11 mouse cellular contexts compared by ENCODE assay signal in genomic region chr16:44551491-44551890, GRCm38 (mm10). TPM values are rescaled to one million over a fixed set of nuclear protein-coding genes. Genes with fewer than 3 reads are reported as not detected.
DNase-seq lines count a peak whose midpoint lies in the region; ATAC-seq and TF ChIP-seq lines count a peak whose summit lies in the region.
"Had no signal": no experiment of that assay in that cellular context is flagged by ENCODE, and none has a peak within 500 bp of the region (broad histone marks: within the 10 kb centered on the region; RNA-seq: fewer than 3 reads in every experiment).

No protein-coding gene starts in this region.

- H3K4me3 ChIP-seq in lung, embryonic 16.5 days (ENCODE audit: low read length) = no peak overlapping the region
- H3K4me3 ChIP-seq in forebrain, embryonic 12.5 days (replicated peaks) = no peak overlapping the region
- no peak overlapping the region for H3K4me3 ChIP-seq in hindbrain, postnatal 0 days (ENCODE audit: low read length)
- H3K4me3 ChIP-seq in neural tube, embryonic 14.5 days (ENCODE audit: low read depth, low read length) = no peak overlapping the region
- H3K4me3 ChIP-seq: myocyte had no signal

- DNase-seq in lung, adult 18-20 months = no peak
- peak; percentile 65 for DNase-seq in hindbrain, postnatal 0 days (ENCODE audit: low spot score)
- DNase-seq in gastrocnemius, postnatal 4 days (ENCODE audit: low spot score in 2 of 2) = no peak
- no peak for DNase-seq in left cerebral cortex, adult 8-10 months (ENCODE audit: low spot score in 2 of 2)
- DNase-seq: gastrocnemius, postnatal 25 days; heart, postnatal 10 days; lung, postnatal 14 days had no signal

- no peaks in the 10 kb centered on the region for H3K27me3 ChIP-seq in lung, embryonic 16.5 days (ENCODE audit: control insufficient read depth, insufficient read depth, low read depth, low read length)
- no peaks in the 10 kb centered on the region for H3K27me3 ChIP-seq in forebrain, embryonic 12.5 days
- no peaks in the 10 kb centered on the region for H3K27me3 ChIP-seq in hindbrain, postnatal 0 days (ENCODE audit: insufficient read depth, low read length)
- no peaks in the 10 kb centered on the region for H3K27me3 ChIP-seq in neural tube, embryonic 14.5 days (ENCODE audit: control insufficient read depth, insufficient read depth, low read length)

- WGBS in lung, embryonic 16.5 days = 40% methylated on average over 5 of the region's 5 CpGs
- WGBS in forebrain, embryonic 12.5 days = 32% methylated on average over 5 of the region's 5 CpGs
- WGBS in hindbrain, postnatal 0 days = 21% methylated on average over 5 of the region's 5 CpGs
- WGBS in neural tube, embryonic 14.5 days = 46% methylated on average over 5 of the region's 5 CpGs

- no peak overlapping the region for H3K4me2 ChIP-seq in lung, embryonic 16.5 days (ENCODE audit: low read depth, low read length)
- peak overlapping the region; percentile 27 for H3K4me2 ChIP-seq in forebrain, embryonic 12.5 days
- peak overlapping the region; percentile 4; the same call in 1 of the 2 replicates for H3K4me2 ChIP-seq in hindbrain, postnatal 0 days (ENCODE audit: low read depth, low read length)
- 0 out of 2 replicates have a peak overlapping the region, but pooled peaks have one; percentile 14 for H3K4me2 ChIP-seq in neural tube, embryonic 14.5 days (ENCODE audit: low read depth, low read length)

- peaks cover 43% of the 10 kb centered on the region for H3K4me1 ChIP-seq in lung, embryonic 16.5 days (replicated peaks; ENCODE audit: control insufficient read depth, insufficient read depth, low read length)
- peaks cover 85% of the 10 kb centered on the region for H3K4me1 ChIP-seq in forebrain, embryonic 12.5 days
- H3K4me1 ChIP-seq in hindbrain, postnatal 0 days (ENCODE audit: insufficient read depth, low read length) = peaks cover 33% of the 10 kb centered on the region
- H3K4me1 ChIP-seq in neural tube, embryonic 14.5 days (ENCODE audit: control insufficient read depth, insufficient read depth, low read length) = peaks cover 33% of the 10 kb centered on the region

- no peak for TF ChIP-seq CTCF in hindbrain, postnatal 0 days (IDR thresholded peaks at IDR 0.05; ENCODE audit: low read depth)

- H3K27ac ChIP-seq in lung, embryonic 16.5 days (ENCODE audit: low read length) = peak overlapping the region; percentile 54; the same call in 1 of the 2 replicates
- H3K27ac ChIP-seq in forebrain, embryonic 12.5 days = peak overlapping the region; percentile 77
- peak overlapping the region; percentile 38 for H3K27ac ChIP-seq in hindbrain, postnatal 0 days
- no peak overlapping the region for H3K27ac ChIP-seq in neural tube, embryonic 14.5 days (ENCODE audit: low read depth, low read length)

- H3K9ac ChIP-seq in lung, embryonic 16.5 days (ENCODE audit: low read length) = no peak overlapping the region
- no peak overlapping the region for H3K9ac ChIP-seq in forebrain, embryonic 12.5 days
- H3K9ac ChIP-seq in hindbrain, postnatal 0 days (replicated peaks; ENCODE audit: low read length) = no peak overlapping the region
- H3K9ac ChIP-seq in neural tube, embryonic 14.5 days (replicated peaks; ENCODE audit: low read depth, low read length) = no peak overlapping the region

- no peaks in the 10 kb centered on the region for H3K36me3 ChIP-seq in lung, embryonic 16.5 days (ENCODE audit: control insufficient read depth, insufficient read depth, low read length)
- H3K36me3 ChIP-seq in forebrain, embryonic 12.5 days (replicated peaks) = peaks cover 22% of the 10 kb centered on the region
- no peaks in the 10 kb centered on the region for H3K36me3 ChIP-seq in hindbrain, postnatal 0 days (ENCODE audit: insufficient read depth, low read length)
- H3K36me3 ChIP-seq in neural tube, embryonic 14.5 days (ENCODE audit: control insufficient read depth, insufficient read depth, low read length) = no peaks in the 10 kb centered on the region

- ATAC-seq in lung, embryonic 16.5 days (ENCODE audit: low read depth) = peak; percentile 25; the same call in 1 of the 2 replicates
- ATAC-seq in forebrain, embryonic 12.5 days (ENCODE audit: low FRiP score) = peak; percentile 24; the same call in 1 of the 2 replicates
- peak; percentile 47; the same call in 1 of the 2 replicates for ATAC-seq in hindbrain, postnatal 0 days
- peak; percentile 45; the same call in 1 of the 2 replicates for ATAC-seq in neural tube, embryonic 14.5 days (ENCODE audit: low read depth)

- H3K9me3 ChIP-seq in lung, embryonic 16.5 days (ENCODE audit: control insufficient read depth, low read length) = no peaks in the 10 kb centered on the region
- no peaks in the 10 kb centered on the region for H3K9me3 ChIP-seq in forebrain, embryonic 12.5 days
- no peaks in the 10 kb centered on the region for H3K9me3 ChIP-seq in hindbrain, postnatal 0 days (ENCODE audit: low read length)
- no peaks in the 10 kb centered on the region for H3K9me3 ChIP-seq in neural tube, embryonic 14.5 days (ENCODE audit: control insufficient read depth, low read length)

RNA-seq across cellular contexts. Expression of gene Boc, which starts 7.2 kb away (rescaled TPM):
- polyA plus RNA-seq in lung, embryonic 16.5 days (2015; fragmentation: Nextera tagmentation; extraction: Ambion mirVana) = 29.7 and 32.0 TPM in 2 replicates
- polyA plus RNA-seq in forebrain, embryonic 12.5 days (2016; fragmentation: Nextera tagmentation; extraction: Ambion mirVana) = 28.3 and 31.0 TPM in 2 replicates
- total RNA-seq in hindbrain, postnatal 0 days (2014; rRNA removed) = 43.9 and 45.5 TPM in 2 replicates
- polyA plus RNA-seq in hindbrain, postnatal 0 days (2015; fragmentation: Nextera tagmentation; extraction: Ambion mirVana) = 6.8 and 8.1 TPM in 2 replicates
- polyA plus RNA-seq in neural tube, embryonic 14.5 days (2014; fragmentation: Nextera tagmentation; extraction: Ambion mirVana) = 7.8 and 9.9 TPM in 2 replicates
- total RNA-seq in gastrocnemius, postnatal 4 days (2021) = 10 to 100 TPM; 26.2 to 30.3 TPM
- total RNA-seq in left cerebral cortex, adult 8-10 months (2022) = 10 to 100 TPM; 13.9 to 16.8 (median 15.3) TPM
